Mouse (Mus musculus): ENCODE data around the gene Rapgefl1.
"Not testable (repeated sequence)": the region's sequence is repeated elsewhere in the genome, so short reads cannot be mapped to it uniquely, and the experiment has no call there.

Gene Rapgefl1

GRCm38 (mm10) chr11:98809457-98810290 is 26.9 kb upstream of the Rapgefl1 start:
- peak; percentile 98 for DNase-seq (ENCODE audit: extremely low read depth, insufficient read length, low spot score)

GRCm38 (mm10) chr11:98810686-98811085 is 25.9 kb upstream of the Rapgefl1 start:
- no peak for DNase-seq (ENCODE audit: extremely low read depth, insufficient read length, low spot score)

GRCm38 (mm10) chr11:98816706-98817239 is 19.8 kb upstream of the Rapgefl1 start:
- DNase-seq (ENCODE audit: extremely low read depth, insufficient read length, low spot score): no peak

- no peak for DNase-seq (ENCODE audit: extremely low read depth, insufficient read length, low spot score)
Observed at GRCm38 (mm10) chr11:98820968-98821367, 15.6 kb upstream of the Rapgefl1 start.

GRCm38 (mm10) chr11:98826071-98826470 is 10.5 kb upstream of the Rapgefl1 start:
- DNase-seq (ENCODE audit: extremely low read depth, insufficient read length, low spot score): not testable (repeated sequence)

- no peak for DNase-seq (ENCODE audit: extremely low read depth, insufficient read length, low spot score)
Observed at GRCm38 (mm10) chr11:98827877-98828276, 8.7 kb upstream of the Rapgefl1 start.

- DNase-seq (ENCODE audit: extremely low read depth, insufficient read length, low spot score): no peak
Observed at GRCm38 (mm10) chr11:98829091-98829775, 7.4 kb upstream of the Rapgefl1 start.

GRCm38 (mm10) chr11:98829875-98830274 is 6.7 kb upstream of the Rapgefl1 start:
- no peak for DNase-seq (ENCODE audit: extremely low read depth, insufficient read length, low spot score)

GRCm38 (mm10) chr11:98835296-98835695 is 1.3 kb upstream of the Rapgefl1 start:
- DNase-seq (ENCODE audit: extremely low read depth, insufficient read length, low spot score): no peak

- DNase-seq (ENCODE audit: extremely low read depth, insufficient read length, low spot score): no peak
Observed at GRCm38 (mm10) chr11:98835725-98836124, 860 bp upstream of the Rapgefl1 start.

- DNase-seq (ENCODE audit: extremely low read depth, insufficient read length, low spot score): no peak
Observed at GRCm38 (mm10) chr11:98836128-98836527, 457 bp upstream of the Rapgefl1 start.

GRCm38 (mm10) chr11:98837231-98837704 is 683 bp downstream of the Rapgefl1 start:
- DNase-seq (ENCODE audit: extremely low read depth, insufficient read length, low spot score): no peak

- no peak for DNase-seq (ENCODE audit: extremely low read depth, insufficient read length, low spot score)
Observed at GRCm38 (mm10) chr11:98837917-98838316, 1.3 kb downstream of the Rapgefl1 start.

GRCm38 (mm10) chr11:98838512-98838911 is 1.9 kb downstream of the Rapgefl1 start:
- no peak for DNase-seq (ENCODE audit: extremely low read depth, insufficient read length, low spot score)

GRCm38 (mm10) chr11:98839402-98839801 is 2.8 kb downstream of the Rapgefl1 start:
- DNase-seq (ENCODE audit: extremely low read depth, insufficient read length, low spot score): no peak

GRCm38 (mm10) chr11:98839897-98840296 is 3.3 kb downstream of the Rapgefl1 start:
- DNase-seq (ENCODE audit: extremely low read depth, insufficient read length, low spot score): no peak

- DNase-seq (ENCODE audit: extremely low read depth, insufficient read length, low spot score): no peak
Observed at GRCm38 (mm10) chr11:98846016-98846415, 9.4 kb downstream of the Rapgefl1 start.

GRCm38 (mm10) chr11:98846865-98847604 is 10.4 kb downstream of the Rapgefl1 start:
- no peak for DNase-seq (ENCODE audit: extremely low read depth, insufficient read length, low spot score)

- peak; percentile 26 for DNase-seq (ENCODE audit: extremely low read depth, insufficient read length, low spot score)
Observed at GRCm38 (mm10) chr11:98849196-98849894, 12.8 kb downstream of the Rapgefl1 start.
